15 mouse cellular contexts compared by ENCODE assay signal in genomic region chr2:156924210-156924898, GRCm38 (mm10). TPM values are rescaled to one million over a fixed set of nuclear protein-coding genes. Genes with fewer than 3 reads are reported as not detected.
A peak's percentile ranks its signal among the peaks of the same experiment; 100 is the strongest.
DNase-seq lines count a peak whose midpoint lies in the region; ATAC-seq and TF ChIP-seq lines count a peak whose summit lies in the region.
"Had no signal": no experiment of that assay in that cellular context is flagged by ENCODE, and none has a peak within 500 bp of the region (broad histone marks: within the 10 kb centered on the region; RNA-seq: fewer than 3 reads in every experiment).

No protein-coding gene starts in this region.

- intact Hi-C loops in heart, postnatal 36 days (cut with DNase I) = no loop called here

- DNase-seq in heart, postnatal 36 days = no peak
- peak; percentile 72 for DNase-seq in MEL (ENCODE audit: low read depth, low spot score)
- no peak for DNase-seq in forebrain, embryonic 10.5 days (ENCODE audit: extremely low spot score, low spot score)
- DNase-seq in urinary bladder, postnatal 10 days (ENCODE audit: low spot score) = no peak
- DNase-seq: adrenal gland, postnatal 25 days; cerebellum, postnatal 14 days; gastrocnemius, adult 2 months; kidney, adult 2 months had no signal

- no peak for TF ChIP-seq POLR2A in MEL (IDR thresholded peaks at IDR 0.05; ENCODE audit: control insufficient read depth in 1 of 2, insufficient read depth in 1 of 2, low read depth in 1 of 2, low read length in 2 of 2, poor library complexity in 1 of 2)

- peak; percentile 58; the same call in 1 of the 2 replicates for ATAC-seq in heart, embryonic 12.5 days (ENCODE audit: insufficient number of reproducible peaks, low FRiP score)
- ATAC-seq in megakaryocyte, adult 5-6 weeks (ENCODE audit: poor library complexity, severe bottlenecking) = peak; percentile 91
- no peak for ATAC-seq in midbrain, embryonic 15.5 days (replicated peaks)
- ATAC-seq: midbrain, embryonic 16.5 days had no signal

- no peak for TF ChIP-seq CTCF in MEL (IDR thresholded peaks at IDR 0.05 in 2 of 3, conservative IDR thresholded peaks at IDR 0.05 in 1 of 3; ENCODE audit: control insufficient read depth in 1 of 3, insufficient read depth in 1 of 3, low read depth in 2 of 3, low read length in 3 of 3, poor library complexity in 1 of 3, severe bottlenecking in 1 of 3)

- no peaks in the 10 kb centered on the region for H3K9me3 ChIP-seq in heart, embryonic 12.5 days (replicated peaks)
- no peaks in the 10 kb centered on the region for H3K9me3 ChIP-seq in MEL (replicated peaks; ENCODE audit: insufficient read depth, low read length)
- H3K9me3 ChIP-seq in erythroblast, embryonic 14.5 days (ENCODE audit: control insufficient read depth, low read length) = no peaks in the 10 kb centered on the region
- H3K9me3 ChIP-seq in forebrain, embryonic 10.5 days = no peaks in the 10 kb centered on the region
- no peaks in the 10 kb centered on the region for H3K9me3 ChIP-seq in midbrain, embryonic 15.5 days
- H3K9me3 ChIP-seq: hindbrain, embryonic 10.5 days; lung, embryonic 15.5 days had no signal

- H3K79me2 ChIP-seq in MEL (ENCODE audit: control insufficient read depth, insufficient read depth, low read length, poor library complexity) = no peaks in the 10 kb centered on the region

- H3K4me1 ChIP-seq in heart, embryonic 12.5 days (replicated peaks) = peaks cover 15% of the 10 kb centered on the region
- peaks cover 4 to 27% of the 10 kb centered on the region in 2 experiments; a peak in 3 of 4 replicates for H3K4me1 ChIP-seq in MEL (ENCODE audit: control insufficient read depth in 1 of 2, insufficient read depth in 2 of 2, low read length in 2 of 2)
- peaks cover 77% of the 10 kb centered on the region for H3K4me1 ChIP-seq in erythroblast, embryonic 14.5 days (ENCODE audit: control insufficient read depth)
- H3K4me1 ChIP-seq in forebrain, embryonic 10.5 days = 0 out of 2 replicates have a peak, but pooled peaks cover 6% of the 10 kb centered on the region
- no peaks in the 10 kb centered on the region for H3K4me1 ChIP-seq in midbrain, embryonic 15.5 days
- H3K4me1 ChIP-seq: lung, embryonic 15.5 days had no signal

- no peak overlapping the region for H3K4me3 ChIP-seq in heart, embryonic 12.5 days
- H3K4me3 ChIP-seq in MEL (ENCODE audit: control insufficient read depth in 1 of 2, insufficient read depth in 1 of 2, low read depth in 2 of 2, low read length in 2 of 2) = no peak overlapping the region
- peak overlapping the region; percentile 44 for H3K4me3 ChIP-seq in erythroblast, embryonic 14.5 days (replicated peaks)
- H3K4me3 ChIP-seq in forebrain, embryonic 10.5 days = no peak overlapping the region
- no peak overlapping the region for H3K4me3 ChIP-seq in midbrain, embryonic 15.5 days
- H3K4me3 ChIP-seq: gastrocnemius, adult 2 months; hindbrain, embryonic 10.5 days; lung, embryonic 15.5 days had no signal

- H3K27me3 ChIP-seq in heart, embryonic 12.5 days (replicated peaks) = no peaks in the 10 kb centered on the region
- H3K27me3 ChIP-seq in MEL (ENCODE audit: control insufficient read depth in 1 of 2, insufficient read depth in 2 of 2, low read length in 2 of 2) = no peaks in the 10 kb centered on the region
- H3K27me3 ChIP-seq in erythroblast, embryonic 14.5 days (ENCODE audit: control insufficient read depth) = no peaks in the 10 kb centered on the region
- H3K27me3 ChIP-seq in forebrain, embryonic 10.5 days (ENCODE audit: poor library complexity, severe bottlenecking) = no peaks in the 10 kb centered on the region
- no peaks in the 10 kb centered on the region for H3K27me3 ChIP-seq in midbrain, embryonic 15.5 days (replicated peaks)
- H3K27me3 ChIP-seq: lung, embryonic 15.5 days had no signal

- WGBS in heart, embryonic 12.5 days = 38% methylated on average over 3 of the region's 3 CpGs
- 66% methylated on average over 3 of the region's 3 CpGs for WGBS in forebrain, embryonic 10.5 days
- WGBS in midbrain, embryonic 15.5 days = 76% methylated on average over 3 of the region's 3 CpGs

- peak; percentile 89 to 94 for TF ChIP-seq EP300 in MEL (IDR thresholded peaks at IDR 0.05; ENCODE audit: low read depth in 1 of 2, low read length in 2 of 2)

- peak overlapping the region; percentile 44 for H3K27ac ChIP-seq in heart, embryonic 12.5 days (ENCODE audit: poor library complexity, severe bottlenecking)
- H3K27ac ChIP-seq in MEL (ENCODE audit: control insufficient read depth, low read depth, low read length) = peak overlapping the region; percentile 79
- H3K27ac ChIP-seq in forebrain, embryonic 10.5 days = no peak overlapping the region
- H3K27ac ChIP-seq in midbrain, embryonic 15.5 days = no peak overlapping the region
- H3K27ac ChIP-seq: gastrocnemius, adult 2 months; hindbrain, embryonic 10.5 days; lung, embryonic 15.5 days had no signal

- no peak overlapping the region for H3K4me2 ChIP-seq in heart, embryonic 12.5 days
- H3K4me2 ChIP-seq in midbrain, embryonic 15.5 days = no peak overlapping the region
- H3K4me2 ChIP-seq: lung, embryonic 15.5 days had no signal

- TF ChIP-seq RAD21 in MEL (IDR thresholded peaks at IDR 0.05; ENCODE audit: low read depth, low read length) = no peak

- H3K9ac ChIP-seq in heart, embryonic 12.5 days = no peak overlapping the region
- H3K9ac ChIP-seq in MEL (ENCODE audit: control insufficient read depth, low read depth, low read length, poor library complexity, severe bottlenecking) = peak overlapping the region; percentile 13; the same call in 1 of the 2 replicates
- no peak overlapping the region for H3K9ac ChIP-seq in midbrain, embryonic 15.5 days
- H3K9ac ChIP-seq: lung, embryonic 15.5 days had no signal

- H3K36me3 ChIP-seq in heart, embryonic 12.5 days = peaks cover 16% of the 10 kb centered on the region; the same call in 1 of the 2 replicates
- H3K36me3 ChIP-seq in MEL (ENCODE audit: control insufficient read depth in 1 of 2, insufficient read depth in 2 of 2, low read length in 2 of 2) = peaks cover 0 to 18% of the 10 kb centered on the region in 2 experiments; a peak in 2 of 4 replicates
- peaks cover 42% of the 10 kb centered on the region for H3K36me3 ChIP-seq in erythroblast, embryonic 14.5 days (ENCODE audit: control insufficient read depth)
- H3K36me3 ChIP-seq in forebrain, embryonic 10.5 days (replicated peaks) = peaks cover 4% of the 10 kb centered on the region; the same call in 1 of the 2 replicates
- peaks cover 3% of the 10 kb centered on the region for H3K36me3 ChIP-seq in midbrain, embryonic 15.5 days (replicated peaks)

TF ChIP-seq in MEL, 35 proteins besides CTCF, POLR2A, EP300 and RAD21:
- peak; percentile 44; the same call in 1 of the 2 replicates for TF ChIP-seq SIN3A (IDR thresholded peaks at IDR 0.05; ENCODE audit: low read length)
- TF ChIP-seq USF1 (IDR thresholded peaks at IDR 0.05; ENCODE audit: low read depth, low read length) = no peak
- no peak for TF ChIP-seq NELFE (IDR thresholded peaks at IDR 0.05; ENCODE audit: low read depth, low read length)
- TF ChIP-seq ZMIZ1 (IDR thresholded peaks at IDR 0.05; ENCODE audit: low read depth, low read length) = no peak
- TF ChIP-seq MYC (IDR thresholded peaks at IDR 0.05; ENCODE audit: low read depth, low read length) = no peak
- TF ChIP-seq GATA1 (IDR thresholded peaks at IDR 0.05; ENCODE audit: low read depth, low read length) = peak; percentile 80
- TF ChIP-seq GABPA (IDR thresholded peaks at IDR 0.05; ENCODE audit: low read depth, low read length) = no peak
- no peak for TF ChIP-seq E2F4 (IDR thresholded peaks at IDR 0.05; ENCODE audit: borderline replicate concordance, low read depth, low read length)
- no peak for TF ChIP-seq USF2 (IDR thresholded peaks at IDR 0.05; ENCODE audit: borderline replicate concordance in 1 of 2, insufficient read depth in 1 of 2, low read depth in 1 of 2, low read length in 2 of 2)
- no peak for TF ChIP-seq MAZ (IDR thresholded peaks at IDR 0.05; ENCODE audit: low read depth, low read length)
- 0 out of 2 replicates have a peak, but pooled peaks have one; percentile 34 for TF ChIP-seq JUND (IDR thresholded peaks at IDR 0.05; ENCODE audit: low read depth, low read length)
- no peak for TF ChIP-seq ZKSCAN1 (IDR thresholded peaks at IDR 0.05; ENCODE audit: low read depth, low read length)
- no peak for TF ChIP-seq NRF1 (IDR thresholded peaks at IDR 0.05; ENCODE audit: insufficient read depth, low read depth, low read length, poor library complexity, severe bottlenecking)
- peak; percentile 64; the same call in 1 of the 2 replicates for TF ChIP-seq ETS1 (IDR thresholded peaks at IDR 0.05; ENCODE audit: low read depth, low read length)
- no peak for TF ChIP-seq KAT2A (conservative IDR thresholded peaks at IDR 0.05; ENCODE audit: low read depth, low read length)
- TF ChIP-seq MAFK (IDR thresholded peaks at IDR 0.05; ENCODE audit: borderline replicate concordance, low read depth, low read length) = no peak
- TF ChIP-seq TCF12 (IDR thresholded peaks at IDR 0.05; ENCODE audit: low read depth, low read length) = peak; percentile 84
- TF ChIP-seq TAL1 (IDR thresholded peaks at IDR 0.05; ENCODE audit: low read length) = peak; percentile 86
- peak; percentile 80 for TF ChIP-seq RCOR1 (IDR thresholded peaks at IDR 0.05; ENCODE audit: low read depth, low read length)
- TF ChIP-seq CHD2 (IDR thresholded peaks at IDR 0.05; ENCODE audit: low read length) = no peak

RNA-seq across cellular contexts. Expression of gene Sla2, which starts 37.4 kb away (rescaled TPM):
- 0.55 and 0.65 TPM in 2 replicates for polyA plus RNA-seq in heart, embryonic 12.5 days (2016; fragmentation: Nextera tagmentation; extraction: Ambion mirVana)
- total RNA-seq in heart, postnatal 36 days (2021) = not detected
- total RNA-seq in MEL (2012; rRNA removed) = 7.7 and 9.0 TPM in 2 replicates
- under 1 TPM in 1 of 2 experiments, not detected in 1; 0.40 TPM for polyA plus RNA-seq in MEL (2012; ENCODE audit: insufficient read depth in 1 of 2, insufficient read length in 2 of 2, low read depth in 1 of 2, low replicate concordance in 2 of 2, missing spikeins in 1 of 2)
- polyA plus RNA-seq in erythroblast, embryonic 14.5 days (2012) = 0.02 and 0.03 TPM in 2 replicates
- 0.83 and 2.2 TPM in 2 replicates for total RNA-seq in megakaryocyte, adult 5-6 weeks (2015)
- 1.3 and 1.8 TPM in 2 replicates for total RNA-seq in megakaryocyte, adult 5-6 weeks (2017)
- polyA plus RNA-seq in forebrain, embryonic 10.5 days (2016; fragmentation: Nextera tagmentation; extraction: Ambion mirVana) = 0.60 and 0.94 TPM in 2 replicates
- polyA plus RNA-seq in midbrain, embryonic 15.5 days (2015; fragmentation: Nextera tagmentation; extraction: Ambion mirVana) = 0.18 and 0.19 TPM in 2 replicates
- total RNA-seq: adrenal gland, postnatal 25 days; gastrocnemius, adult 2 months had no signal
- polyA plus RNA-seq: midbrain, embryonic 16.5 days had no signal

Comparison
In these comparisons a context has a peak if more than half of its experiments do, and no peak if none do; other contexts are left out.
1. H3K27ac ChIP-seq: peak in heart, embryonic 12.5 days (single experiment) and MEL (single experiment); none in forebrain, embryonic 10.5 days (single experiment) and midbrain, embryonic 15.5 days (single experiment).